Mouse (Mus musculus) kidney, adult 2 months (tissue): Measurements from ENCODE around the gene Calm4.
"Not testable (repeated sequence)": the region's sequence is repeated elsewhere in the genome, so short reads cannot be mapped to it uniquely, and the experiment has no call there.

Experiments used
- CTCF ChIP-seq: fragments of 200-500 bp; conservative IDR thresholded peaks from 2 replicates; pipeline ENCODE4 v1.5.1; 2011; ENCODE audit warnings: low read depth, mild to moderate bottlenecking, control low read depth, low read length, moderate library complexity, mixed read lengths; ENCODE audit not compliant: insufficient read depth, insufficient read length
- POLR2A ChIP-seq: fragments of 200-500 bp; IDR thresholded peaks from one replicate; pipeline ENCODE4 v1.6.1; 2011; ENCODE audit warnings: low read depth, low read length, control low read depth

- TF ChIP-seq CTCF, POLR2A: not testable (repeated sequence)
Observed at GRCm38 (mm10) chr13:3833644-3834043, 3.9 kb upstream of the Calm4 start.
